Mouse (Mus musculus) spleen, embryonic (tissue): Measurements from ENCODE around the gene Ctbp2.

Source experiments
- CTCF ChIA-PET: fragments of 350-600 bp; sonication (Branson Sonifier 250); formaldehyde crosslinking; loops from one replicate; lab custom pipeline; 2022; lab: Charles Lee

Gene Ctbp2

DNA sequence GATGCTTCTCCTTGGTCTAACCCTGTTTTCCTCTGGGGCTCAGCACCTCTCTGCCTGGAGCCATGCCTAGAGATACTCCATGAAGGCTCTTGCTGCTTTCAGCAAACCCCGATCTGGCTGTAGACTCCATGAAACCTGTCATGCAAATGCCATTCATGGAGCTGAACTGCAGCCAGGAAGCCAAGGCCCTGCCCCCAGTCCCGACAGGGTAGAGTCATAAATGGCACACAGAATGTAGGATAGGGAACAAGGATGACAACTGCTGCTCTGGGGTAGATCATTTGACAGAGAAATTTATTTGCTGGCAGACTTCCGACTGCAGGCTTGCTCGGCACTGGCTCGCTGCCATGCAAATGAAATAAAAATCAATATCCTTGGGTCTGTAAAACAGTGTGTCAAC, 113.0 kb downstream of the Ctbp2 start:
- CTCF ChIA-PET: no interaction called here

- CTCF ChIA-PET: no interaction called here
These were observed 113.7 kb downstream of the Ctbp2 start for GRCm38 (mm10) chr7:133010477-133010876.

GRCm38 (mm10) chr7:133009676-133010075, 114.5 kb downstream of the Ctbp2 start:
- CTCF ChIA-PET: no interaction called here

GRCm38 (mm10) chr7:133008663-133009062, 115.5 kb downstream of the Ctbp2 start:
- CTCF ChIA-PET: no interaction called here

- CTCF ChIA-PET: no interaction called here
These were observed 116.8 kb downstream of the Ctbp2 start for GRCm38 (mm10) chr7:133007343-133007742.

- CTCF ChIA-PET: no interaction called here
These were observed 118.4 kb downstream of the Ctbp2 start for GRCm38 (mm10) chr7:133005772-133006171.

GRCm38 (mm10) chr7:133003421-133003820, 120.7 kb downstream of the Ctbp2 start:
- CTCF ChIA-PET: interaction anchor here (0.6 kb wide), 1 partner anchor 634 kb away, joined by 14 read pairs; the partner anchor contains the start of gene Edrf1

- CTCF ChIA-PET: no interaction called here
These were observed 121.9 kb downstream of the Ctbp2 start for GRCm38 (mm10) chr7:133002271-133002670.

GRCm38 (mm10) chr7:133001388-133001787, 122.8 kb downstream of the Ctbp2 start:
- CTCF ChIA-PET: no interaction called here

GRCm38 (mm10) chr7:132999061-132999460, 125.1 kb downstream of the Ctbp2 start:
- CTCF ChIA-PET: no interaction called here

DNA sequence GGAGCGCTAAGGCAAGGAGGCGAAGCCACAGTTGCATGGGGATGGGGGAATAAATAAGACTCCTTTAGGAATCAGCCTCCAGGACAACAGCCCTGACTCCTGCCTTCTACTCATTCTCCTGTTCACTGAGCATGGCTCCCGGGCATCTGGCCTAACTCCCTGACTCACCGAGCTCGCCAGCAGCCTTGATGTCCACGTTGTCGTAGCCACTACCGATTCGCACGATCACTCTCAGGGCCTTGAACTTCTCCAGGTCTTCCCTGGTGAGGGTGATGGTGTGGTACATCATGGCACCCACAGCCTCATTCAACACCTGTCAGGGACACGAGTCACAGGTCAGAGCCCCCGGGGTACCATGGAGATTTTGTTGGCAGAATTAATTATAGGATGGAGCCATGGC, 125.5 kb downstream of the Ctbp2 start:
- CTCF ChIA-PET: no interaction called here

DNA sequence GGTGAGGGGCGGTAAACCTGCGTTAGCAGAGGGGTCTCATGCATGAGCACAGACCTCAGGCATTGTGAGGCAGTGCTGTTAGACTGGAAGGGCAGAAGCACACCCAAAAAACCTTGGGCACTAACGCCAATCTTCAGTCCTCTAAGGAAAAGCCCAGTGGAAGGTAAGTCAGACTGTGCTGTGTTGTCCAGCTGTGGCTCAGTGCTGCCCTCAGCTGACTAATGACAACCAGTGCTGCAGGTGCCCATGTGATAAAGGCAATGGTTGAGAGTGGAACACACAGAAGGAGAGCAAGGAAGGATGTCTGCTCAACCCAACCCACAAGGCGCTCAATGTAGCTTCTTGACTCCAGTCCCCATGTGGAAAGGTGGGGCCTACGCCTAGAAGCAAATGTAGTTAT, 127.8 kb downstream of the Ctbp2 start:
- CTCF ChIA-PET: interaction anchor here (0.5 kb wide), 1 partner anchor 13 kb away, joined by 4 read pairs; no protein-coding TSS in a partner anchor

DNA sequence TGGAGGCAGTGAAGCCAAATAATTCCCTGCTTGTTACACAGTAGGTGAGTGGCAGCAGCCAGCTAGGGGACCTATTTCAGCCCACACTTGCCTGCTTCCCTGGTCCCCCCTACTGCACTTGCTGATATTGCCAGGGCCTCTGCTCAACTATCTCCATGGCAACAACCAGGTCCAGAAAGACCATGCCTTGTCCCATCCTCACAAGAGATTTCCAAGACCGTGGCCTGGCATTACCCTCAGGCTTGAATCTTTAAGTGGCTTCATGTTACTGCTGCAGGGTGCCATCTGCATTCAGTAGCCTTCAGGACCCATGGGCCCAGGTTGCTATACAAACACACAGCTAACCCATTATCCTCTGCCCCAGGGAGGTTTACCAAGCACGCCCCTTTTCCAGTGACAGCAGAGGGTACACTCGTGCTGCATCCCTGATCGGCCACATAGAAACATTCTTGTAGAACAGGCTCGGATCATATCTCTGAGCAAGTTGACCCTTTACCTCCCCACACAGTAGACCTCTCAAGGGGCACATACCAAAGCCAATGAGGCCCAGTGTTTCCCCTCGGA, 129.4 kb downstream of the Ctbp2 start:
- CTCF ChIA-PET: no interaction called here

- CTCF ChIA-PET: no interaction called here
These were observed 130.0 kb downstream of the Ctbp2 start for GRCm38 (mm10) chr7:132994120-132994519.

DNA sequence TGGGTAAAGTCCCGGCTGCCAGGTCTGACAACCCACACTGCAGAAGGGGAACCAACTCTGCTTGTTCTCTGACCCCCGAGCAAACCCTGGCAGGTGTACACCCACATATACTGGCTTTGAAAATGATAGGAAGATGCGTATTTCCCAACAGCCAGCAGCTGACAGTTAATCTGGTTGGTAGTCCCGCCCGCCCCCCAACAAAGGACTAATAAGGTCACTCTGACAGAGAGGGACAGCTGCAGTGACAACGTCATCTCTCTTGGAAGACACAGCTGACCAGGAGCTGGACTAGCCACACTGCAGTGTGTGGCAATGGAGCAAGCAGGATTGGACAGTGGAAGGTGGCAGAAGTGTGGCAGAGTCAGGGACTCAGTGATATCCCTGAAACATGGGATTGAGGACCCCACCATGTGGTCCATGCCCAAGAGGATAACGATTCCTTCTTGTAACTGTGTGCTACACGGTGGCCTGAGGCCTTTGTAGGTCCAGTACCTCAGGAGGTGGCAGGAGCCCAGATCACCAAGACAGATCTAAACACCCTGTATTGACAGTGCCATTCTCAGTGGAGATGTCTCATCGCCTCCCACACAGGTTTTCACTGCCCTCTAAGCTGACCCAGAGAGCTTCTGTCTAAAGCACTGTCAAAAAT, 131.1 kb downstream of the Ctbp2 start:
- CTCF ChIA-PET: no interaction called here

- CTCF ChIA-PET: interaction anchor here (0.6 kb wide), 1 partner anchor 12 kb away, joined by 5 read pairs; no protein-coding TSS in a partner anchor
These were observed 132.8 kb downstream of the Ctbp2 start for GRCm38 (mm10) chr7:132991240-132991900.

DNA sequence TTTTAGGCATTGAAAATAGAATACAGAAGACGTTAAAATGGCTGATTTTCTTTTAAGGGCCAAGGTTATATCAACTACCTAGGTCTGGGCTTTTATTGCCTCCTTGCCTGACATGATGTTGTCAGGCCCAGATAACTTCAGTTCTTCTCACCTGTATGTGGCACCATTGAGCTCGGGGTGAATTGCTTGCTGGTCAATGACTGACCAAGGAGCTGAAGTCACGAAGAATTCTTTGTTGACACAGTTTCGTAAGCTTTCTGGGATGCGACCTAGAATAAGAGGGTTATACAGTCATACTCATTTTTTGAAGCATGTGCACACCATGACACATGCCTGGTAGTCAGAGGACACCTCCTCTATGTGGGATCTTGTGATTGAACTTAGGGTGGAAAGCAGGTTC, 134.3 kb downstream of the Ctbp2 start:
- CTCF ChIA-PET: no interaction called here

GRCm38 (mm10) chr7:132982639-132983038, 141.5 kb downstream of the Ctbp2 start:
- CTCF ChIA-PET: interaction anchor here (0.7 kb wide), 1 partner anchor 14 kb away, joined by 4 read pairs; no protein-coding TSS in a partner anchor

DNA sequence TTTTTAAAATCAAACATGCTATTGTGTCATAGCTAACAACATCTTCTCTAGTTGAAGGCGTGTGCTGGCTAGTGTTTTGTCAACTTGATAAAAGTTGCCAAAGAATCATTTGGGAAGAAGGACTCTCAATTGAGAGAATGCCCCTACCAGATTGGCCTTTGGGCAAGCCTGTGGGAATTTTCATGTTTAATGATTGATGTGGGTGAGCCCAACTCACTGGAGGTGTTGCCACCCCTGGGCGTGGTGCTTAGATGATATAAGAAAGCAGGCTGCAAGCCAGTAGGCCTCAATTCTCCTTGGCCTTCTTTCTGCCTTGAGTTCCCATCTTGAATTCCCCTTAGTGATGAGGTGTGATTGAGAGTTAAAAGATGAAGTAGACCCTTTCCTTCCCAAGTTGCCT, 146.2 kb downstream of the Ctbp2 start:
- CTCF ChIA-PET: no interaction called here

DNA sequence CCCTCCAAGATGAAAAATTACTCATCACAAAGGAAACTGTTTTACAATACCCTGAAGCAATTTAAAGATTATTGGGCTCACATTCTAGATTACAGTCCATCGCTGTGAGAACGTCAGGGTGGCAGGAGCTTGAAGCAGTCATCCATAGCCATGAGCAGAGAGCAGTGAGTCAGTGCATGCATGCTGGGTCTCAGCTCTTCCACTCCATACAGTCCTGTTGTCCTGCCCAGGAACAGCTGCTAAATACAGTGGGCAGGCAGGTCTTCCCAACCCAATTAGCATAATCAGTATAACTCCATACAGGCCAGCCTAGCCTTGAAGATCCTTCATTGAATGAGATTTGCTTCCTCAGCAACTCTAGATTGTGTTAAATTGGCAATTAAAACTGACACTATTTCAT, 148.1 kb downstream of the Ctbp2 start:
- CTCF ChIA-PET: interaction anchor here (0.6 kb wide), 1 partner anchor 236 kb away, joined by 9 read pairs; no protein-coding TSS in a partner anchor

- CTCF ChIA-PET: no interaction called here
These were observed 152.1 kb downstream of the Ctbp2 start for GRCm38 (mm10) chr7:132972079-132972478.

DNA sequence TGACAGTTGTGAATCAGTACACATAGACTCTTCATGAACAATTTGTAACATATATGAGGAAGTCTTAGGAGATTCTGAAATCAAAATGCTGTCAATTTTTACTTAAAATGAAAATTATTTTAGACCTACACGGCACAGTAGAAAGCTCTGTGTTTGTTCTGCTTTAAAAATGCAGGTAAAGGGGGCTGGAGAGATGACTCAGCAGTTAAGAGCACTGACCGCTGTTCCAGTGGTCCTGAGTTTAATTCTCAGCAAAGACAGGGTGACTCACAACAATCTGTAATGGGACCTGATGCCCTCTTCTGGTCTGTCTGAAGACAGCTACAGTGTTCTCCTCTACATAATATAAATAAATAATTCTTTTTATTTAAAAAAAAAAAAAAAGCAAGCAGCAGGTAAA, 158.4 kb downstream of the Ctbp2 start:
- CTCF ChIA-PET: no interaction called here

DNA sequence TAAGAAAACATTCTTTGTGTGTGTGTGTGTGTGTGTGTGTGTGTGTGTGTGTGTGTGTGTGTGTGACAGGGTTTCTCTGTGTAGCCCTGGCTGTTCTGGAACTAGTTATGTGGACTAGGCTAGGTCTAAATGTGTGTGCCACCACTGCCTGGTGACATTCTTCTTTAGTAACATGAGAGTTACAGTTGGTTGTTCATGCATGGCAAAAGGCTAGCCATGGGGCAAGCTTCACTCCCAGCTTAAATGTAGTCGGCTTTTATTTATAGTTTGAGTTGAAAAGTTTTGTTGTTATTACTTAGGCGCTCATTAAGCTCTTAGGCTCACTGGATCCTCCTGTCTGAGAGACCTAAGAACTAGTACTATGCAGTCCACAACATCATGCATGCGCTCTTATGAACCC, 159.8 kb downstream of the Ctbp2 start:
- CTCF ChIA-PET: interaction anchor here (0.5 to 0.9 kb wide), 2 partner anchors 32 to 644 kb away, joined by 3 to 6 read pairs; no protein-coding TSS in a partner anchor
